Mouse (Mus musculus) spleen, adult 2 months (tissue): Measurements from ENCODE around the gene Olfr1393.

Experiments used
- CTCF ChIP-seq: fragments of 200-500 bp; IDR thresholded peaks from 2 replicates; pipeline ENCODE4 v1.5.1; 2011; ENCODE audit warnings: mild to moderate bottlenecking, inconsistent platforms; ENCODE audit not compliant: insufficient read depth, insufficient read length, insufficient replicate concordance; ENCODE audit errors: extremely low read depth
- POLR2A ChIP-seq: fragments of 200-500 bp; IDR thresholded peaks from 2 replicates; pipeline ENCODE4 v1.6.1; 2011; ENCODE audit warnings: low read depth, low read length, inconsistent platforms

DNA sequence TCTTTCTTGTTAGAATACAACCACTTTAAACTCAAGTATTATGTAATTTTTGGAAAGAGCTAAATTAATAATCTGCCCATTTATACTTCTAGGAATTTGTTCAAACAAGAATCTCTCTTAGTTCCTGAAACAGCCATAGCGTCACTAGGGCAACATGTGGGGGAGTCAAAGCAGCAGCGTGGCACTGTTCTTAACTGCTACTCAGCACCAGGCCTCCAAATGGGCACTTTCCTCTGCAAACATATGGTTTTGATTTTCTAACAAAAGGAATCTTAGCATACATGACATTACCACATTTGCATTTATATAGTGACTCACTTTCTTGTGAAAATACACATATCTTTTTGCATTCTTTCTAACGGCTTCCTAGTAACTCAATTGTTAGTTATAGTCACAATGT is 45.3 kb upstream of the Olfr1393 start:
- TF ChIP-seq CTCF = no peak
- TF ChIP-seq POLR2A = no peak
